Mouse (Mus musculus): ENCODE measurements around the gene Mthfr. TPM values are rescaled to one million over a fixed set of nuclear protein-coding genes. Genes with fewer than 3 reads are reported as not detected.

Gene Mthfr
- polyA plus RNA-seq, 1 experiment: 36.3 TPM

- H3K36me3 ChIP-seq (ENCODE audit: control insufficient read depth, insufficient read depth, low read length): no peaks in the 10 kb centered on the region
- TF ChIP-seq POLR2A (IDR thresholded peaks at IDR 0.05; ENCODE audit: low read depth, low read length): no peak
- TF ChIP-seq CTCF (conservative IDR thresholded peaks at IDR 0.05; ENCODE audit: insufficient read depth, insufficient read length, low read depth, low read length): no peak
- H3K27ac ChIP-seq (ENCODE audit: insufficient read depth, low read depth, low read length): peak overlapping the region; percentile 27; the same call in 1 of the 2 replicates
- peaks cover 32% of the 10 kb centered on the region for H3K4me1 ChIP-seq (ENCODE audit: control insufficient read depth, insufficient read depth, low read length)
- WGBS: 46% methylated on average over 21 of the region's 21 CpGs
- peak; percentile 79 for DNase-seq
- H3K27me3 ChIP-seq (replicated peaks; ENCODE audit: control insufficient read depth, insufficient read depth, low read length): no peaks in the 10 kb centered on the region
- no peak overlapping the region for H3K4me3 ChIP-seq (ENCODE audit: insufficient read depth, low read depth, low read length)
Measured at GRCm38 (mm10) chr4:148083176-148083899, 44.5 kb downstream of the Mthfr start.

DNA sequence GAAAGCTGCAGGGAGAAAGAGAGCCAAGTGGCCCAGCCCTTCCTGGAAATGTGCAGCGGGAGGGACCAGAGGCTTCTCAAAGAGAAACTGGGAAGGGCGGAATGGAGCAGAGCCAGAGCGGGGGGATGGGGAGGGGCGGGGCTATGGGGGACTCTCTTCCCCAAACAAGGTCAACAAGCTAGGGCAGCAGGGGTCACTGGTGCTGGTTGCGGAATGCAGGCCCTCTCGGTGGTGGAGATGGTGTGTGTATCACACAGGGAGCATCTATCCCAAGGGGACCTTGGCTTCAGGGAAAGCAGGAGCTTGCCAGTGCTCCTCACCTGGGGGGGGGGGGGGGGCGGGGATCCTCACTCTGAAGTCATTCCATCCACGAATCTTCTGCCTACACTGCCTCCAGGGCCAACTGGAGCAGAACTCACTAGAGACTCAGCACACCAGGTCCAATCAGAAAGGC, 45.4 kb downstream of the Mthfr start:
- WGBS: 11% methylated on average over 8 of the region's 8 CpGs
- TF ChIP-seq CTCF (conservative IDR thresholded peaks at IDR 0.05; ENCODE audit: insufficient read depth, insufficient read length, low read depth, low read length) (no peak), POLR2A (IDR thresholded peaks at IDR 0.05; ENCODE audit: low read depth, low read length) (no peak)
- peak; percentile 88 for DNase-seq
- Histone ChIP-seq H3K4me1 (ENCODE audit: control insufficient read depth, insufficient read depth, low read length) (peaks cover 32% of the 10 kb centered on the region), H3K4me3 (ENCODE audit: insufficient read depth, low read depth, low read length) (no peak overlapping the region), H3K27me3 (replicated peaks; ENCODE audit: control insufficient read depth, insufficient read depth, low read length) (no peaks in the 10 kb centered on the region), H3K27ac (ENCODE audit: insufficient read depth, low read depth, low read length) (no peak overlapping the region), H3K36me3 (ENCODE audit: control insufficient read depth, insufficient read depth, low read length) (no peaks in the 10 kb centered on the region)

DNA sequence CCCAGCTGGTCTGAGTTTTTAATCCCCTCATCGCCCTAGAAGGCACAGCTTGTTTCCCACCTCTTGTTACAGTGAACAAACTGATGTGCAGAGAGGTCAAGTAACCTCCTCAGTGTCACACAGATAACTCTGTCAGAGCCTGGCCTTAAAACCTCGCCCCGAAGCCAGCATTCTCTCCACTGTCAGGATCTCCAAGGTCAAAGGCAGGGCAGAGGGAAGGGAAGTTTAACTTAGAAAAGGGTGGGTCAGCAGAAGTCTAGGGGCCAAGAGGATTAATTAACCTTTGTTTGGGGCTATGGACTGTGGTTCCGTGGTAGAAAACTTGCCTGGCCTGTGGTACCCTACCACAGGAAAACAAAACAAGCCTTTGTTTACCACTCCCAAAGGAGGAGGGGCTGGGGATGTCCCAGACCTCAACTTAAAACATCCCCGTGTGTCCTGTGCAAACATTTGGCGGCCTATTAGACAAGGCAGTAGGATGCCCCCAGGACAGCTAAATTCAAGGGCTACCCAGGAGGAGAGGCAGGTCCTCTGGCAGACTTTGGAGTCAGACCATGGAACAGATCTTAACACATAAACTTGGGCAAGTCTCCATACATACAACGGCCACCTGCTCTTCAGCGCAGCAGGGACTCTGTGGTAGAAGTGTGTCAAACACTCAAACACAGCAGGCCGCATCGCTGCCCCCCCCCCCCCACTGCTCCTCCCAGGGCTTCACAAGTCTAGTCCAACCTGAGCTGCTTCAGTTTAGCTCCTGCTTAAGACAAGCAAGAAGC, 46.4 kb downstream of the Mthfr start:
- peak; percentile 77 for DNase-seq
- Histone ChIP-seq H3K4me1 (ENCODE audit: control insufficient read depth, insufficient read depth, low read length) (peaks cover 32% of the 10 kb centered on the region), H3K27me3 (replicated peaks; ENCODE audit: control insufficient read depth, insufficient read depth, low read length) (no peaks in the 10 kb centered on the region), H3K36me3 (ENCODE audit: control insufficient read depth, insufficient read depth, low read length) (no peaks in the 10 kb centered on the region), H3K4me3 (ENCODE audit: insufficient read depth, low read depth, low read length) (no peak overlapping the region), H3K27ac (ENCODE audit: insufficient read depth, low read depth, low read length) (peak overlapping the region; percentile 60)
- 43% methylated on average over 10 of the region's 10 CpGs for WGBS
- TF ChIP-seq POLR2A (IDR thresholded peaks at IDR 0.05; ENCODE audit: low read depth, low read length) (no peak), CTCF (conservative IDR thresholded peaks at IDR 0.05; ENCODE audit: insufficient read depth, insufficient read length, low read depth, low read length) (no peak)

- TF ChIP-seq POLR2A (IDR thresholded peaks at IDR 0.05; ENCODE audit: low read depth, low read length) (no peak), CTCF (conservative IDR thresholded peaks at IDR 0.05; ENCODE audit: insufficient read depth, insufficient read length, low read depth, low read length) (no peak)
- WGBS: 74% methylated on average over 3 of the region's 3 CpGs
- no peak for DNase-seq
- no peaks in the 10 kb centered on the region for H3K36me3 ChIP-seq (ENCODE audit: control insufficient read depth, insufficient read depth, low read length)
- no peak overlapping the region for H3K27ac ChIP-seq (ENCODE audit: insufficient read depth, low read depth, low read length)
- H3K27me3 ChIP-seq (replicated peaks; ENCODE audit: control insufficient read depth, insufficient read depth, low read length): no peaks in the 10 kb centered on the region
- peaks cover 32% of the 10 kb centered on the region for H3K4me1 ChIP-seq (ENCODE audit: control insufficient read depth, insufficient read depth, low read length)
- no peak overlapping the region for H3K4me3 ChIP-seq (ENCODE audit: insufficient read depth, low read depth, low read length)
Measured at GRCm38 (mm10) chr4:148085907-148086305, 47.0 kb downstream of the Mthfr start.

GRCm38 (mm10) chr4:148087091-148087906, 48.4 kb downstream of the Mthfr start:
- peak overlapping the region; percentile 57 for H3K27ac ChIP-seq (ENCODE audit: insufficient read depth, low read depth, low read length)
- WGBS: 3% methylated on average over 30 of the region's 30 CpGs
- TF ChIP-seq POLR2A (IDR thresholded peaks at IDR 0.05; ENCODE audit: low read depth, low read length) (no peak), CTCF (conservative IDR thresholded peaks at IDR 0.05; ENCODE audit: insufficient read depth, insufficient read length, low read depth, low read length) (no peak)

GRCm38 (mm10) chr4:148087907-148088527, 49.1 kb downstream of the Mthfr start, which contains the start of gene Agtrap:
Gene Agtrap (minus strand): TSS chr4:148088031.
- Histone ChIP-seq H3K27ac (ENCODE audit: insufficient read depth, low read depth, low read length) (peak within 1 kb of the TSS; percentile 57), H3K27me3 (replicated peaks; ENCODE audit: control insufficient read depth, insufficient read depth, low read length) (no peaks in the 10 kb centered on the region), H3K36me3 (ENCODE audit: control insufficient read depth, insufficient read depth, low read length) (no peaks in the 10 kb centered on the region), H3K4me3 (ENCODE audit: insufficient read depth, low read depth, low read length) (peak within 1 kb of the TSS; percentile 70), H3K4me1 (ENCODE audit: control insufficient read depth, insufficient read depth, low read length) (peaks cover 26% of the 10 kb centered on the region)
- DNase-seq: peak; percentile 98
- 6% methylated on average over 34 of the region's 34 CpGs for WGBS
- peak; percentile 15 for TF ChIP-seq POLR2A (IDR thresholded peaks at IDR 0.05; ENCODE audit: low read depth, low read length)
- TF ChIP-seq CTCF (conservative IDR thresholded peaks at IDR 0.05; ENCODE audit: insufficient read depth, insufficient read length, low read depth, low read length): no peak

More at GRCm38 (mm10) chr4:148087091-148087906, 48.4 kb downstream of the Mthfr start:
- DNase-seq: peak; percentile 78
- Histone ChIP-seq H3K4me1 (ENCODE audit: control insufficient read depth, insufficient read depth, low read length) (peaks cover 32% of the 10 kb centered on the region), H3K36me3 (ENCODE audit: control insufficient read depth, insufficient read depth, low read length) (no peaks in the 10 kb centered on the region), H3K27me3 (replicated peaks; ENCODE audit: control insufficient read depth, insufficient read depth, low read length) (no peaks in the 10 kb centered on the region), H3K4me3 (ENCODE audit: insufficient read depth, low read depth, low read length) (peak overlapping the region; percentile 70)
